Mouse (Mus musculus) midbrain, embryonic 11.5 days (tissue): ENCODE measurements around the gene Tram2. TPM values are rescaled to one million over a fixed set of nuclear protein-coding genes. Genes with fewer than 3 reads are reported as not detected.

ENCODE experiments used
- ATAC-seq: fragments of 200-750 bp; cut with Nextera tagmentation; 2 replicates; pipeline ENCODE4 v1.8.0; 2017; ENCODE audit warnings: moderate TSS enrichment, moderate library complexity; ENCODE audit not compliant: low FRiP score
- DNase-seq: peaks from one replicate; pipeline ENCODE4 v3.0.0; 2015; ENCODE audit warnings: low spot score; ENCODE audit errors: missing footprints
- H3K27ac ChIP-seq: fragments of 300-500 bp; sonication (generic); 2 replicates; pipeline ENCODE4 v1.5.1; 2014; ENCODE audit warnings: low read depth, low read length
- H3K27me3 ChIP-seq: fragments of 300-500 bp; sonication (generic); 2 replicates; pipeline ENCODE4 v1.6.1; 2014; ENCODE audit warnings: mild to moderate bottlenecking, low read length, moderate library complexity, mixed read lengths; ENCODE audit not compliant: control insufficient read depth, insufficient read depth
- H3K36me3 ChIP-seq: fragments of 300-500 bp; sonication (generic); 2 replicates; pipeline ENCODE4 v1.6.1; 2014; ENCODE audit warnings: mild to moderate bottlenecking, low read length, moderate library complexity, mixed read lengths; ENCODE audit not compliant: control insufficient read depth, insufficient read depth
- H3K4me1 ChIP-seq: fragments of 300-500 bp; sonication (generic); 2 replicates; pipeline ENCODE4 v1.6.1; 2014; ENCODE audit warnings: low read length; ENCODE audit not compliant: control insufficient read depth, insufficient read depth
- H3K4me2 ChIP-seq: fragments of 300-500 bp; sonication (generic); 2 replicates; pipeline ENCODE4 v1.6.1; 2014; ENCODE audit warnings: mild to moderate bottlenecking, moderate library complexity
- H3K4me3 ChIP-seq: fragments of 300-500 bp; sonication (generic); 2 replicates; pipeline ENCODE4 v1.5.1; 2014; ENCODE audit warnings: low read depth, low read length
- H3K9ac ChIP-seq: fragments of 300-500 bp; sonication (generic); 2 replicates; pipeline ENCODE4 v1.6.1; 2014; ENCODE audit warnings: low read length
- H3K9me3 ChIP-seq: fragments of 300-500 bp; sonication (generic); 2 replicates; pipeline ENCODE4 v1.6.1; 2016; ENCODE audit warnings: low read length; ENCODE audit not compliant: control insufficient read depth
- WGBS: fragments of 180-500 bp; shearing (Covaris S2); extraction: QIAGEN DNeasy Blood & Tissue Kit; methylation state at CpG from one replicate; pipeline ENCODE4 v1.1.7; 2014; 5-methylcytosine and 5-hydroxymethylcytosine counted together
- polyA plus RNA-seq: library from polyadenylated mRNA; unstranded; fragments of >200 nt; fragmentation: Nextera tagmentation; extraction: Ambion mirVana; gene quantifications from 2 replicates; pipeline ENCODE4 v1.2.1, GENCODE M21; 2014

Gene Tram2
- polyA plus RNA-seq, 1 experiment from 2014 or later: 6.4 TPM

DNA sequence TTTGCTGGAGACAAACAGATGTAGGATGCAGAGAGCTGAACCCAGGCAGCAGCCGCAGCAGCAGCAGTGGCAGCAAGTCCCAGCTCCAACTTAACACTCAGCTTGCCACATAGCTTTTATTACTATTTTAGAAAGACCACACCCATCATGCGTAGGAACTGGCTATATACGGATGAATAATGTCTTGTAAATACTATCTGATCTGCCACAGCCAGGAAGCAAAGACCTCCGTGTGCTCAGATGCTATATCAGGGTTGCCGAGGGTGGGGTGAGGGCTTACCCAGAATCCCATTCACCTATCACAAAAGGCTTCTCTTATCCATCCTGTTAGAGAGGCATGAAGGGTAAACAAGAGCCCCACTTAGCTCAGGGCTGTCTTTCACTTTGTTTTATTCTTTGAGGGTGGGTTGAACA is 26.9 kb downstream of the Tram2 start:
- Histone ChIP-seq H3K4me1 (peaks cover 18% of the 10 kb centered on the region), H3K27ac (peak overlapping the region; percentile 67), H3K27me3 (no peaks in the 10 kb centered on the region), H3K4me3 (no peak overlapping the region), H3K9ac (no peak overlapping the region), H3K4me2 (no peak overlapping the region), H3K36me3 (no peaks in the 10 kb centered on the region), H3K9me3 (no peaks in the 10 kb centered on the region)
- ATAC-seq: peak; percentile 73
- DNase-seq: no peak
- WGBS: 61% methylated on average over 5 of the region's 5 CpGs

DNA sequence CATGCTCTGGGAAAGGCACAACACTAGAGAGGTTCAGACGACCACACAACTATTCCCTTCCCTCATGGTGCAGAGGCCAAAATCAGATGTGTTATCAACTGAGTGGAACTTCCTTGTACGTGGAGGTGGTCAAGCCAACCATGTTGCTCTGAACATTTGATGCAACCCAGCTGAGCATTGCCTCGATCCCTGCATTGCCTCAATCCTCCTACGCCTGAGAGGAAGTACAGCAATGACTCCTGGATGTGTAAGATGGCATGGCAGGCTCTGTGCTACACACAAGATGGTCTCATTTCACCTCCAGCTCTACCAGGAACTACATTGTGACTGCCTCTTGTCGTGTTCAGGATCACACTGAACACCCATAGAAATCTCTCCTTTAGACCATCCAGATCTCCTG is 30.0 kb downstream of the Tram2 start:
- no peak overlapping the region for H3K27ac ChIP-seq
- no peaks in the 10 kb centered on the region for H3K27me3 ChIP-seq
- H3K4me2 ChIP-seq: no peak overlapping the region
- H3K36me3 ChIP-seq: no peaks in the 10 kb centered on the region
- H3K4me3 ChIP-seq: no peak overlapping the region
- peaks cover 18% of the 10 kb centered on the region for H3K4me1 ChIP-seq
- H3K9me3 ChIP-seq: no peaks in the 10 kb centered on the region
- H3K9ac ChIP-seq: no peak overlapping the region
- DNase-seq: no peak
- 91% methylated on average over 5 of the region's 5 CpGs for WGBS
- ATAC-seq: no peak

- Histone ChIP-seq H3K4me3 (no peak overlapping the region), H3K27ac (no peak overlapping the region), H3K9me3 (no peaks in the 10 kb centered on the region), H3K36me3 (no peaks in the 10 kb centered on the region), H3K4me1 (peaks cover 16% of the 10 kb centered on the region), H3K27me3 (no peaks in the 10 kb centered on the region), H3K4me2 (no peak overlapping the region), H3K9ac (no peak overlapping the region)
- DNase-seq (no peak), ATAC-seq (no peak)
- WGBS: 86% methylated on average over 8 of the region's 8 CpGs
Observed at GRCm38 (mm10) chr1:21048402-21048801, 30.6 kb downstream of the Tram2 start.

DNA sequence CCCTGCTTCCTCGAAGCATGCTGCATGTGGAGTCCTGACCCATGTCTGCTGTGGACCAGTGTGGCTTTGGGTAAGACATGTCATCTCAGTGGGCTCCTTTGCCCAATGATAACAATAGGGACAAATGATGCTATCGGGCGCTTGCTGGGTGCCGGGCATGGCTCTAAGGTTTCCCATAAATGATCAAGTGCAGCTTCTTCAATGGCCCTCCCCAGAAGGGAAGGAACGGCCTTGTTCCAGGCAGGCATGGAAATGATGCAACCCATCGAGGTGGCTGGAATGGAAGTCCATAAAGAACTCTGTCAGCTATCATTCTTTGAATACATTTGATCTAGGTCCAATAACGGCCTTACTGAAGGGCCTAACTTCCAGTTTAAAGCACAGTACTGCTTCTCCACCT is 36.6 kb downstream of the Tram2 start:
- H3K27me3 ChIP-seq: no peaks in the 10 kb centered on the region
- no peaks in the 10 kb centered on the region for H3K36me3 ChIP-seq
- H3K4me2 ChIP-seq: no peak overlapping the region
- H3K27ac ChIP-seq: no peak overlapping the region
- DNase-seq (no peak), ATAC-seq (no peak)
- no peak overlapping the region for H3K4me3 ChIP-seq
- no peaks in the 10 kb centered on the region for H3K4me1 ChIP-seq
- H3K9ac ChIP-seq: no peak overlapping the region
- H3K9me3 ChIP-seq: no peaks in the 10 kb centered on the region
- 89% methylated on average over 7 of the region's 7 CpGs for WGBS

DNA sequence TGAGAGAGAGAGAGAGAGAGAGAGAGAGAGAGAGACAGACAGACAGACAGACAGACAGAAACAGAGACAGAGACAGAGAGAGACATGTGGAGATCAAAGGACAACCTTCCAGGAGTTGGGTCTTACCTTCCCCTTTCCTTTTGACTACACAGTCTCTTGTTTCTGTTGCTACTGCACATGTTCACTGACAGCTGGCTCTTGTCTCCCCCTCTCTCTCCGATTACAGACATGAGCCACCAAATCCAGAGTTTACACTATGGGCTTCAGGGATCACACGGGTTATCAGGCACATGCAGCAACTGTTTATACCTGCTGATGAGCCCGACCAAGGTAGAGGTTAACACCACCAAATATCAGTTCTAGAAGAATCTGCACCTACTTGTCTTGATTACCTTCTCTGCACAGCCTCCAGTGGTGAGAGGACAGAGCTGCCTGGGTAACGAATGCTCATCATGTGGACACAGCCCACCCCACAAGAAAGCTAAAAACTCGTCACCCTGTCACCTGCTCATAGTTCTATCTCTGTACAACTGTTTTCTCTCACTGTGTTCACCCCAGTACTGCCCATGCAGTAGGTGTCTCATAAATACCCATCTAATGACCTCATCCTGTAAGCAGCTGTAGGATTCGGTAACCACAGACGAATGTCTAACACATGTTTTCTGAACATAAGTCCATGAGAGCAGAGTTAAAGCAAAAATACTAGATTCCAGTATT is 38.3 kb downstream of the Tram2 start:
- no peak overlapping the region for H3K9ac ChIP-seq
- WGBS: 87% methylated on average over 7 of the region's 7 CpGs
- no peak for DNase-seq
- H3K36me3 ChIP-seq: no peaks in the 10 kb centered on the region
- H3K27me3 ChIP-seq: no peaks in the 10 kb centered on the region
- no peaks in the 10 kb centered on the region for H3K9me3 ChIP-seq
- no peak overlapping the region for H3K4me2 ChIP-seq
- no peak overlapping the region for H3K27ac ChIP-seq
- no peak overlapping the region for H3K4me3 ChIP-seq
- H3K4me1 ChIP-seq: no peaks in the 10 kb centered on the region
- ATAC-seq: no peak

- Histone ChIP-seq H3K36me3 (no peaks in the 10 kb centered on the region), H3K9me3 (no peaks in the 10 kb centered on the region), H3K9ac (no peak overlapping the region), H3K4me2 (no peak overlapping the region), H3K4me1 (no peaks in the 10 kb centered on the region), H3K27ac (no peak overlapping the region), H3K4me3 (no peak overlapping the region), H3K27me3 (no peaks in the 10 kb centered on the region)
- ATAC-seq: no peak
- 96% methylated on average over 7 of the region's 7 CpGs for WGBS
- no peak for DNase-seq
Observed at GRCm38 (mm10) chr1:21040173-21040572, 38.9 kb downstream of the Tram2 start.

DNA sequence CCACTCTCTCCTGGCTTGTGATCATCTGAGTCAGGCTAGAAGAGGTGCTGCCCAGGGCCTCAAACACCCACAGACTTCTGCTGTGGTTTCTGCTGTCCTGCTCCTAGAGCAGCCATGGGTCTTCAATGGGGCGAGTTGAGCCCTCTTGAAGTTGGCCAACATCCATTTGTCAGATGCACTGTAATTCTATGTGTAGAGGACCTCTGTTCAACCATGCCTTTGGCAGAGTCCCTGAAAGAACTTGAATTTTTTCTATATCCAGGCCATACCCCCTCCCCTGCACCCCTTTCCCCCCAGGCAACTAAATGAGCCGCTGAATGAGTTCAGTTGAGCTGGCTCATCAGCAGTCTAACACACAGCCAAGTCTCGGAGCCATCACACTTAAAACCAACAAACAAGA is 39.5 kb downstream of the Tram2 start:
- DNase-seq (no peak), ATAC-seq (no peak)
- H3K9me3 ChIP-seq: no peaks in the 10 kb centered on the region
- no peak overlapping the region for H3K27ac ChIP-seq
- H3K4me3 ChIP-seq: no peak overlapping the region
- no peaks in the 10 kb centered on the region for H3K27me3 ChIP-seq
- no peaks in the 10 kb centered on the region for H3K4me1 ChIP-seq
- no peak overlapping the region for H3K4me2 ChIP-seq
- H3K9ac ChIP-seq: no peak overlapping the region
- H3K36me3 ChIP-seq: no peaks in the 10 kb centered on the region
- WGBS: 90% methylated on average over 3 of the region's 3 CpGs

- no peak for ATAC-seq
- 93% methylated on average over 6 of the region's 6 CpGs for WGBS
- no peaks in the 10 kb centered on the region for H3K27me3 ChIP-seq
- no peak overlapping the region for H3K9ac ChIP-seq
- no peak overlapping the region for H3K27ac ChIP-seq
- H3K4me2 ChIP-seq: no peak overlapping the region
- H3K4me1 ChIP-seq: no peaks in the 10 kb centered on the region
- DNase-seq: no peak
- no peaks in the 10 kb centered on the region for H3K36me3 ChIP-seq
- H3K4me3 ChIP-seq: no peak overlapping the region
- no peaks in the 10 kb centered on the region for H3K9me3 ChIP-seq
Observed at GRCm38 (mm10) chr1:21037881-21038601, 41.0 kb downstream of the Tram2 start.

DNA sequence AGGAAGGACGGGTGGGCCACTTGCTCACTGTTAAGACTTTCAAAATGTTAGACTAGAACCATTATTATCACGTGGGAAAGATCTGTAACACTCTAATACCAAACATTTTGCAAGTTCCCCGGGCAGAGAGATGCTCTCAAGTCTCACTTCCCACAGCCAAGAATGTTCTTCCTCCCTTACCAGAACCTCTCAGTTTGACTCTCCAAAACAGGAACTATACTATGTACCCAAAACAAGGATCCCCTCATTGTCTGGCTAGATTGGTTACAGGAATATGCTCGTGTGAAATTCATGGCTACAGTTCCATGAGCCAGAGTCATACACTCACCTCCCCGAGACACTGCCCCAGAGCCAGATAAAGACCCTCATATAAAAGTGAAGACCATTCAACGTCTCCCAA is 43.2 kb downstream of the Tram2 start:
- H3K4me1 ChIP-seq: no peaks in the 10 kb centered on the region
- 86% methylated on average over 6 of the region's 6 CpGs for WGBS
- no peak for ATAC-seq

More for the DNA sequence above, 43.2 kb downstream of the Tram2 start:
- no peak overlapping the region for H3K4me2 ChIP-seq
- no peak overlapping the region for H3K4me3 ChIP-seq
- H3K36me3 ChIP-seq: no peaks in the 10 kb centered on the region
- no peak overlapping the region for H3K27ac ChIP-seq
- no peaks in the 10 kb centered on the region for H3K9me3 ChIP-seq
- H3K27me3 ChIP-seq: no peaks in the 10 kb centered on the region
- no peak overlapping the region for H3K9ac ChIP-seq
- no peak for DNase-seq
